Comparison of ENCODE assay signal across 9 mouse cellular contexts in the genomic region with DNA sequence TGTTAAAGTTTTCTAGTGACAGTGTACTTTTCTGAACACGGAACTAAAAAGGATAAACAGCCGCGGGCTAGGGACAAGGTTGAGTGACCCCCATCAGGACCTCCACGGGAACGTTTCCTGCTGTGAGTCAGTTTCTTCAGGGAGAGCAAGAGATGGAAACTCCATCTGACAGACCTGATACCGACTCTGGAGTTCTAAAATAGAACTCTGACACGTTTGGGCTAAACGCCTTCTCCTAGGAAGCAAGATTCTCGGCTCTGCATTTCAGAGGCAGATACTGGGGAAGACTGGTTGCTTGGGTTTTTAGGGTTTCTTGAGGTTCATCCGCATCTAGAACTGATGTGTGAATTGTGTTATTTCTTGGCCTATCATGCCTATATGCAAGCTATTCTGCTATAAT. TPM values are rescaled to one million over a fixed set of nuclear protein-coding genes. Genes with fewer than 3 reads are reported as not detected.
A peak's percentile ranks its signal among the peaks of the same experiment; 100 is the strongest.
DNase-seq lines count a peak whose midpoint lies in the region; ATAC-seq and TF ChIP-seq lines count a peak whose summit lies in the region.
"Had no signal": no experiment of that assay in that cellular context is flagged by ENCODE, and none has a peak within 500 bp of the region (broad histone marks: within the 10 kb centered on the region; RNA-seq: fewer than 3 reads in every experiment).

No protein-coding gene starts in this region.

- H3K9ac ChIP-seq in heart, adult 2 months (ENCODE audit: low read depth, low read length) = no peak overlapping the region
- H3K9ac ChIP-seq in liver, embryonic 13.5 days = no peak overlapping the region

- peak overlapping the region; percentile 23; the same call in 1 of the 2 replicates for H3K4me2 ChIP-seq in liver, embryonic 13.5 days

- no peak for TF ChIP-seq CTCF in heart, adult 2 months (IDR thresholded peaks at IDR 0.05)

- no peaks in the 10 kb centered on the region for H3K79me2 ChIP-seq in heart, adult 2 months (replicated peaks; ENCODE audit: control insufficient read depth, insufficient read depth, low read length)

- WGBS in heart, embryonic 10.5 days = 30% methylated on average over 10 of the region's 10 CpGs
- WGBS in heart, adult 2 months = 18% methylated on average over 10 of the region's 10 CpGs
- WGBS in liver, embryonic 13.5 days (ENCODE audit: insufficient replicate concordance) = 31% methylated on average over 10 of the region's 10 CpGs
- 74% methylated on average over 10 of the region's 10 CpGs for WGBS in limb, embryonic 10.5 days

- TF ChIP-seq EP300 in heart, adult 2 months (IDR thresholded peaks at IDR 0.05; ENCODE audit: insufficient read depth, low read depth, low read length) = no peak

- H3K9me3 ChIP-seq in heart, embryonic 10.5 days = no peaks in the 10 kb centered on the region
- no peaks in the 10 kb centered on the region for H3K9me3 ChIP-seq in liver, embryonic 13.5 days (replicated peaks)
- no peaks in the 10 kb centered on the region for H3K9me3 ChIP-seq in limb, embryonic 10.5 days (replicated peaks)

- H3K27me3 ChIP-seq in heart, embryonic 10.5 days (ENCODE audit: insufficient read depth, poor library complexity, severe bottlenecking) = no peaks in the 10 kb centered on the region
- H3K27me3 ChIP-seq in heart, adult 2 months (ENCODE audit: control insufficient read depth, insufficient read depth, low read length) = no peaks in the 10 kb centered on the region
- peaks cover 32% of the 10 kb centered on the region for H3K27me3 ChIP-seq in liver, embryonic 13.5 days
- H3K27me3 ChIP-seq in limb, embryonic 10.5 days (ENCODE audit: low read depth, poor library complexity, severe bottlenecking) = no peaks in the 10 kb centered on the region

- no peak for TF ChIP-seq POLR2A in heart, adult 2 months (IDR thresholded peaks at IDR 0.05; ENCODE audit: insufficient read depth, low read depth, low read length)

- peaks cover 17% of the 10 kb centered on the region; the same call in 1 of the 2 replicates for H3K4me1 ChIP-seq in heart, embryonic 10.5 days
- H3K4me1 ChIP-seq in heart, adult 2 months (ENCODE audit: control insufficient read depth, insufficient read depth, low read length) = no peaks in the 10 kb centered on the region; the same call in 1 of the 2 replicates
- H3K4me1 ChIP-seq in liver, embryonic 13.5 days (replicated peaks) = peaks cover 21% of the 10 kb centered on the region
- peaks cover 55% of the 10 kb centered on the region for H3K4me1 ChIP-seq in limb, embryonic 10.5 days

- intact Hi-C loops in heart, adult 2 months (cut with DNase I) = loop anchor here (2.0 to 10.0 kb wide), 4 partner anchors 233 to 445 kb away; no protein-coding TSS in a partner anchor

- H3K4me3 ChIP-seq in heart, embryonic 10.5 days = peak overlapping the region; percentile 22; the same call in 1 of the 2 replicates
- H3K4me3 ChIP-seq in heart, adult 2 months = no peak overlapping the region
- H3K4me3 ChIP-seq in liver, embryonic 13.5 days (replicated peaks) = no peak overlapping the region
- no peak overlapping the region for H3K4me3 ChIP-seq in limb, embryonic 10.5 days

- ATAC-seq in liver, embryonic 13.5 days (ENCODE audit: low read depth) = no peak
- ATAC-seq in erythroblast, adult 5-6 weeks (replicated peaks; ENCODE audit: low FRiP score, poor library complexity, severe bottlenecking) = no peak

- H3K27ac ChIP-seq in heart, embryonic 10.5 days = no peak overlapping the region
- H3K27ac ChIP-seq in heart, adult 2 months = no peak overlapping the region
- no peak overlapping the region for H3K27ac ChIP-seq in liver, embryonic 13.5 days
- 0 out of 2 replicates have a peak overlapping the region, but pooled peaks have one; percentile 30 for H3K27ac ChIP-seq in limb, embryonic 10.5 days
- H3K27ac ChIP-seq: hindbrain, postnatal 0 days had no signal

- DNase-seq in heart, embryonic 10.5 days (ENCODE audit: low spot score) = no peak
- DNase-seq in heart, adult 2 months = no peak
- no peak for DNase-seq in liver, embryonic 13.5 days
- DNase-seq in liver = no peak
- peak; percentile 8 for DNase-seq in NIH3T3 (ENCODE audit: low read depth)
- DNase-seq in limb, embryonic 10.5 days (ENCODE audit: low spot score) = no peak
- DNase-seq in thymus, postnatal 14 days = no peak

- no peaks in the 10 kb centered on the region for H3K36me3 ChIP-seq in heart, embryonic 10.5 days
- H3K36me3 ChIP-seq in heart, adult 2 months (ENCODE audit: control insufficient read depth, insufficient read depth, low read length) = no peaks in the 10 kb centered on the region
- no peaks in the 10 kb centered on the region for H3K36me3 ChIP-seq in liver, embryonic 13.5 days
- no peaks in the 10 kb centered on the region for H3K36me3 ChIP-seq in limb, embryonic 10.5 days

RNA-seq across cellular contexts. Expression of a gene that starts 29.4 kb away (rescaled TPM):
- polyA plus RNA-seq in heart, embryonic 10.5 days (2016; fragmentation: Nextera tagmentation; extraction: Ambion mirVana) = 75.0 and 80.9 TPM in 2 replicates
- 100 to 1,000 TPM; 107 to 139 TPM for total RNA-seq in heart, adult 2 months (2021)
- polyA plus RNA-seq in heart, adult 2 months (2012; rRNA removed) = 122 and 163 TPM in 2 replicates
- polyA plus RNA-seq in liver, embryonic 13.5 days (2015; fragmentation: Nextera tagmentation; extraction: Ambion mirVana) = 29.5 and 30.2 TPM in 2 replicates
- polyA plus RNA-seq in limb, embryonic 10.5 days (2016; fragmentation: Nextera tagmentation; extraction: Ambion mirVana) = 91.3 and 100 TPM in 2 replicates
- 11.9 and 25.9 TPM in 2 replicates for total RNA-seq in erythroblast, adult 5-6 weeks (2015; ENCODE audit: low replicate concordance)
- 13.5 and 25.1 TPM in 2 replicates for total RNA-seq in erythroblast, adult 5-6 weeks (2017; ENCODE audit: low replicate concordance)

RNA-seq across cellular contexts. Expression of a gene that starts 47.2 kb away (rescaled TPM):
- polyA plus RNA-seq in heart, embryonic 10.5 days (2016; fragmentation: Nextera tagmentation; extraction: Ambion mirVana) = not detected in 2 replicates
- under 1 TPM; 0.10 to 0.14 TPM for total RNA-seq in heart, adult 2 months (2021)
- polyA plus RNA-seq in heart, adult 2 months (2012; rRNA removed) = not detected in 2 replicates
- polyA plus RNA-seq in liver, embryonic 13.5 days (2015; fragmentation: Nextera tagmentation; extraction: Ambion mirVana) = not detected in 2 replicates
- not detected in 2 replicates for polyA plus RNA-seq in limb, embryonic 10.5 days (2016; fragmentation: Nextera tagmentation; extraction: Ambion mirVana)
- not detected in 2 replicates for total RNA-seq in erythroblast, adult 5-6 weeks (2015; ENCODE audit: low replicate concordance)
- not detected in 2 replicates for total RNA-seq in erythroblast, adult 5-6 weeks (2017; ENCODE audit: low replicate concordance)
